Mouse (Mus musculus) kidney, adult 2 months (tissue): Measurements from ENCODE around the gene Grm8.

Experiments
- CTCF ChIP-seq: fragments of 200-500 bp; conservative IDR thresholded peaks from 2 replicates; pipeline ENCODE4 v1.5.1; 2011; ENCODE audit warnings: low read depth, mild to moderate bottlenecking, control low read depth, low read length, moderate library complexity, mixed read lengths; ENCODE audit not compliant: insufficient read depth, insufficient read length
- POLR2A ChIP-seq: fragments of 200-500 bp; IDR thresholded peaks from one replicate; pipeline ENCODE4 v1.6.1; 2011; ENCODE audit warnings: low read depth, low read length, control low read depth

- TF ChIP-seq CTCF (no peak), POLR2A (no peak)
These were observed 103.0 kb downstream of the Grm8 start for GRCm38 (mm10) chr6:28032006-28032405.
